Mouse (Mus musculus) left cerebral cortex, adult 9 months (tissue): Measurements from ENCODE around the gene Wdfy4.

Source experiments
- DNase-seq, 2 experiments: peaks; one replicate each; pipeline ENCODE4 v3.0.0; 2022; ENCODE audit warnings: low spot score in 2 of 2

Gene Wdfy4

GRCm38 (mm10) chr14:33189849-33190423, 4.6 kb upstream of the Wdfy4 start:
- no peak for DNase-seq

- DNase-seq: no peak
These were observed 3.9 kb upstream of the Wdfy4 start for GRCm38 (mm10) chr14:33189230-33189629.

GRCm38 (mm10) chr14:33187201-33187600, 1.9 kb upstream of the Wdfy4 start:
- no peak for DNase-seq

- DNase-seq: no peak
These were observed 5.2 kb downstream of the Wdfy4 start for GRCm38 (mm10) chr14:33180102-33180501.

- no peak for DNase-seq
These were observed 10.1 kb downstream of the Wdfy4 start for GRCm38 (mm10) chr14:33175059-33175821.

GRCm38 (mm10) chr14:33171942-33172341, 13.4 kb downstream of the Wdfy4 start:
- DNase-seq: no peak

GRCm38 (mm10) chr14:33168750-33169149, 16.6 kb downstream of the Wdfy4 start:
- DNase-seq: no peak

GRCm38 (mm10) chr14:33162238-33162637, 23.1 kb downstream of the Wdfy4 start:
- no peak for DNase-seq

GRCm38 (mm10) chr14:33158268-33158667, 27.0 kb downstream of the Wdfy4 start:
- no peak for DNase-seq

- peak in 1 of 2 experiments; percentile 18 for DNase-seq
These were observed 32.4 kb downstream of the Wdfy4 start for GRCm38 (mm10) chr14:33152941-33153340.

GRCm38 (mm10) chr14:33146287-33146686, 39.0 kb downstream of the Wdfy4 start:
- peak in 1 of 2 experiments; percentile 15 for DNase-seq

GRCm38 (mm10) chr14:33136843-33137242, 48.5 kb downstream of the Wdfy4 start:
- DNase-seq: no peak

GRCm38 (mm10) chr14:33135170-33135569, 50.1 kb downstream of the Wdfy4 start:
- DNase-seq: no peak

GRCm38 (mm10) chr14:33131044-33131758, 54.1 kb downstream of the Wdfy4 start:
- DNase-seq: no peak

- DNase-seq: no peak
These were observed 68.7 kb downstream of the Wdfy4 start for GRCm38 (mm10) chr14:33116590-33116989.

- DNase-seq: no peak
These were observed 80.5 kb downstream of the Wdfy4 start for GRCm38 (mm10) chr14:33104809-33105208.

- DNase-seq: no peak
These were observed 83.7 kb downstream of the Wdfy4 start for GRCm38 (mm10) chr14:33101609-33102008.

GRCm38 (mm10) chr14:33099926-33100325, 85.4 kb downstream of the Wdfy4 start:
- DNase-seq: no peak

GRCm38 (mm10) chr14:33099111-33099510, 86.2 kb downstream of the Wdfy4 start:
- no peak for DNase-seq

- DNase-seq: peak in 1 of 2 experiments; percentile 16
These were observed 88.8 kb downstream of the Wdfy4 start for GRCm38 (mm10) chr14:33096462-33096861.

- no peak for DNase-seq
These were observed 102.0 kb downstream of the Wdfy4 start for GRCm38 (mm10) chr14:33083326-33083725.

- no peak for DNase-seq
These were observed 103.0 kb downstream of the Wdfy4 start for GRCm38 (mm10) chr14:33082301-33082700.

GRCm38 (mm10) chr14:33081370-33081860, 103.9 kb downstream of the Wdfy4 start:
- no peak for DNase-seq
